Mouse (Mus musculus): ENCODE measurements around the gene Tbc1d5. TPM values are rescaled to one million over a fixed set of nuclear protein-coding genes. Genes with fewer than 3 reads are reported as not detected.

Tbc1d5 gene
- polyA plus RNA-seq, 1 experiment from 2014 or later = 11.3 TPM

DNA sequence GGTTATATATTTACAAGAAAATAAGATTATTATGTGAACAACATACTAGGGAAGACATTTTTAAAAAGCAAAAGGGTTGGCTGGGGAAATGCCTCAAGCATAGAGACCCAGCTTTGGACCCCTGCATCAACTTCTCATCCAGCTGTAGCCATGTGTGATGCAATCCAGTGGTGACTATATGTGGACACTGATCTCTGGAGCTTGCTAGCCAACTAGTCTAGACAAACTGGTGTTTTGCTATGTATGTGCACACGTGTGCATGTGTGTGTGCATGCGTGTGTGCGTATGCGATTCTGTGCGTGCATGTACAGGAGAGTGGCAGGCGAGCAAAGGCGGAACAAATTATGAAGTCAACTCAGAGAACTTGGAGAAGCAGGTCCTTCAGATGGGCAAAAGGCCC lies 414.8 kb downstream of the Tbc1d5 start:
- Histone ChIP-seq H3K4me2 (no peak overlapping the region), H3K36me3 (ENCODE audit: control insufficient read depth, insufficient read depth, low read length) (no peaks in the 10 kb centered on the region), H3K9ac (ENCODE audit: low read depth, low read length) (no peak overlapping the region), H3K4me1 (replicated peaks; ENCODE audit: control insufficient read depth, insufficient read depth, low read length) (0 out of 2 replicates have a peak, but pooled peaks cover 5% of the 10 kb centered on the region), H3K27ac (ENCODE audit: low read depth, low read length) (no peak overlapping the region), H3K9me3 (ENCODE audit: control insufficient read depth, low read length) (no peaks in the 10 kb centered on the region), H3K4me3 (ENCODE audit: low read depth, low read length) (no peak overlapping the region), H3K27me3 (replicated peaks; ENCODE audit: control insufficient read depth, insufficient read depth, low read length) (no peaks in the 10 kb centered on the region)
- 92% methylated on average over 7 of the region's 7 CpGs for WGBS
- ATAC-seq (replicated peaks; ENCODE audit: low FRiP score) (no peak), DNase-seq (ENCODE audit: low spot score) (no peak)

DNA sequence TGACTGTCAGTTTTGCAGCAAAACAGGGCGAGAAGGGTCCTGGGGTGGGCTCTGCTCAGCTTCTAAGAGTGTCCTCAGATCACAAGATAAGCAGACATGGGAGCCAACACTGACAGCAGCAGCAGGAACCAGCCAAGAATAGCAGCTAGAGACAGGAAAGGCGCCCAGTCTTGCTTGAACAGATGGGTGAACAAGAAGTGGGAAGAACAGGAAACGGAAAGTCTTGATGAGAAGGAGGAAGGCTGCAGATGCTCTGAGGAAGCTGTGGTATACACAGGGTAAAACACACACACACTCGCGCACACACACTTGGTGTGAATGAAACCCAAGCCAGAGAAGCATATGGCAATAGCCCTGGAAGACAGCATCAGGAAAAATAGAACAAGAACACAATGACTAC lies 415.7 kb downstream of the Tbc1d5 start:
- DNase-seq (ENCODE audit: low spot score) (no peak), ATAC-seq (replicated peaks; ENCODE audit: low FRiP score) (no peak)
- Histone ChIP-seq H3K9ac (ENCODE audit: low read depth, low read length) (no peak overlapping the region), H3K4me2 (no peak overlapping the region), H3K4me3 (ENCODE audit: low read depth, low read length) (no peak overlapping the region), H3K27me3 (replicated peaks; ENCODE audit: control insufficient read depth, insufficient read depth, low read length) (no peaks in the 10 kb centered on the region), H3K27ac (ENCODE audit: low read depth, low read length) (no peak overlapping the region), H3K9me3 (ENCODE audit: control insufficient read depth, low read length) (no peaks in the 10 kb centered on the region), H3K4me1 (replicated peaks; ENCODE audit: control insufficient read depth, insufficient read depth, low read length) (0 out of 2 replicates have a peak, but pooled peaks cover 5% of the 10 kb centered on the region), H3K36me3 (ENCODE audit: control insufficient read depth, insufficient read depth, low read length) (no peaks in the 10 kb centered on the region)
- 42% methylated on average over 5 of the region's 5 CpGs for WGBS

DNA sequence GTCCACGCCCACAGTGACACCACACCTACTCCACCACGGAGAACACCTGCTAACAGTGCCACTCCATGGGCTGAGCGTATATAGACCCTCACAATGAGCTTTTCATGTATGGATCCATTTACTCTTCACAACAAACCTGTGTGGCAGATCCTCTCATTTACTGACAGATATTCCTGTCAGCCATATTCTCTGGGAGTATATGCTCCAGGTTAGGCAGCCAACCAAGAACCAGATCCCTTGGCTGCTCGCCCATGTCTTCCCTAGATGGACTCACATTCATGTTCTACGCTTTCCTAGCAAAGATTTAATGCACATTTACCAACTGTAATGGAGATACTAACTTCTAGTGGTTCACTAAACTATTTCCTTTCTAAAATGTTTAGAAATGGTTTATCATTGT lies 416.9 kb downstream of the Tbc1d5 start:
- Histone ChIP-seq H3K4me1 (replicated peaks; ENCODE audit: control insufficient read depth, insufficient read depth, low read length) (0 out of 2 replicates have a peak, but pooled peaks cover 5% of the 10 kb centered on the region), H3K36me3 (ENCODE audit: control insufficient read depth, insufficient read depth, low read length) (no peaks in the 10 kb centered on the region), H3K9ac (ENCODE audit: low read depth, low read length) (no peak overlapping the region), H3K27ac (ENCODE audit: low read depth, low read length) (no peak overlapping the region), H3K4me2 (no peak overlapping the region), H3K9me3 (ENCODE audit: control insufficient read depth, low read length) (no peaks in the 10 kb centered on the region), H3K4me3 (ENCODE audit: low read depth, low read length) (no peak overlapping the region), H3K27me3 (replicated peaks; ENCODE audit: control insufficient read depth, insufficient read depth, low read length) (no peaks in the 10 kb centered on the region)
- 80% methylated on average over 5 of the region's 5 CpGs for WGBS
- ATAC-seq (replicated peaks; ENCODE audit: low FRiP score) (no peak), DNase-seq (ENCODE audit: low spot score) (no peak)

- ATAC-seq (replicated peaks; ENCODE audit: low FRiP score) (no peak), DNase-seq (ENCODE audit: low spot score) (no peak)
- WGBS = 64% methylated on average over 5 of the region's 5 CpGs
- no peaks in the 10 kb centered on the region for H3K9me3 ChIP-seq (ENCODE audit: control insufficient read depth, low read length)
- no peak overlapping the region for H3K4me2 ChIP-seq
- no peak overlapping the region for H3K4me3 ChIP-seq (ENCODE audit: low read depth, low read length)
- H3K36me3 ChIP-seq (ENCODE audit: control insufficient read depth, insufficient read depth, low read length) = no peaks in the 10 kb centered on the region
- H3K27me3 ChIP-seq (replicated peaks; ENCODE audit: control insufficient read depth, insufficient read depth, low read length) = no peaks in the 10 kb centered on the region
- H3K27ac ChIP-seq (ENCODE audit: low read depth, low read length) = no peak overlapping the region
- H3K9ac ChIP-seq (ENCODE audit: low read depth, low read length) = no peak overlapping the region
- 0 out of 2 replicates have a peak, but pooled peaks cover 5% of the 10 kb centered on the region for H3K4me1 ChIP-seq (replicated peaks; ENCODE audit: control insufficient read depth, insufficient read depth, low read length)
Observed at GRCm38 (mm10) chr17:50761082-50761481, 418.1 kb downstream of the Tbc1d5 start.

GRCm38 (mm10) chr17:50753356-50754138 lies 425.6 kb downstream of the Tbc1d5 start:
- Histone ChIP-seq H3K27me3 (replicated peaks; ENCODE audit: control insufficient read depth, insufficient read depth, low read length) (no peaks in the 10 kb centered on the region), H3K4me1 (replicated peaks; ENCODE audit: control insufficient read depth, insufficient read depth, low read length) (no peaks in the 10 kb centered on the region), H3K9me3 (ENCODE audit: control insufficient read depth, low read length) (no peaks in the 10 kb centered on the region), H3K27ac (ENCODE audit: low read depth, low read length) (no peak overlapping the region), H3K4me3 (ENCODE audit: low read depth, low read length) (no peak overlapping the region), H3K4me2 (no peak overlapping the region), H3K36me3 (ENCODE audit: control insufficient read depth, insufficient read depth, low read length) (no peaks in the 10 kb centered on the region), H3K9ac (ENCODE audit: low read depth, low read length) (no peak overlapping the region)
- DNase-seq (ENCODE audit: low spot score) = no peak
- WGBS = 58% methylated on average over 9 of the region's 9 CpGs
- ATAC-seq (replicated peaks; ENCODE audit: low FRiP score) = no peak

DNA sequence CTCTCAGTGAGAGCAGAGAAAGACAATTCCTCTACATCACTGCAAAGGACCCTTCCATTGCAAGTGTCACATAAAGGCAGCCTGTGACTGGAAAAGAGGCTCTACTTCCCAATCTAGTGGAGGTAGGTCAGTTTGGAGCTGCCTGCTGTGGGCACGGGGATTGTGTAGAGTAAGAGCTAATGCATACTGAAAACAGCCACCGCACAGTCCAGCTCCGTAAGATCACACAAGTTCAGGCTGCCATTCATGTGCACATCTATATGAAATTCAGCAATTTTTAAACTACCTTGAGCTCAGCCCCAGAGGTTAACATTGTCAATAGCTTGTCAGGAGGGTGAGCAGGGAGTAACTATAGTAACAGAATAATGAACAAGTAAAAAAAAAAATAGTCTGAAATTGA lies 426.4 kb downstream of the Tbc1d5 start:
- WGBS = 92% methylated on average over 3 of the region's 3 CpGs
- H3K9me3 ChIP-seq (ENCODE audit: control insufficient read depth, low read length) = no peaks in the 10 kb centered on the region
- H3K4me1 ChIP-seq (replicated peaks; ENCODE audit: control insufficient read depth, insufficient read depth, low read length) = no peaks in the 10 kb centered on the region
- H3K9ac ChIP-seq (ENCODE audit: low read depth, low read length) = no peak overlapping the region
- no peak overlapping the region for H3K4me3 ChIP-seq (ENCODE audit: low read depth, low read length)
- no peaks in the 10 kb centered on the region for H3K36me3 ChIP-seq (ENCODE audit: control insufficient read depth, insufficient read depth, low read length)
- DNase-seq (ENCODE audit: low spot score) = no peak
- no peak overlapping the region for H3K4me2 ChIP-seq
- no peaks in the 10 kb centered on the region for H3K27me3 ChIP-seq (replicated peaks; ENCODE audit: control insufficient read depth, insufficient read depth, low read length)
- no peak for ATAC-seq (replicated peaks; ENCODE audit: low FRiP score)
- H3K27ac ChIP-seq (ENCODE audit: low read depth, low read length) = no peak overlapping the region

DNA sequence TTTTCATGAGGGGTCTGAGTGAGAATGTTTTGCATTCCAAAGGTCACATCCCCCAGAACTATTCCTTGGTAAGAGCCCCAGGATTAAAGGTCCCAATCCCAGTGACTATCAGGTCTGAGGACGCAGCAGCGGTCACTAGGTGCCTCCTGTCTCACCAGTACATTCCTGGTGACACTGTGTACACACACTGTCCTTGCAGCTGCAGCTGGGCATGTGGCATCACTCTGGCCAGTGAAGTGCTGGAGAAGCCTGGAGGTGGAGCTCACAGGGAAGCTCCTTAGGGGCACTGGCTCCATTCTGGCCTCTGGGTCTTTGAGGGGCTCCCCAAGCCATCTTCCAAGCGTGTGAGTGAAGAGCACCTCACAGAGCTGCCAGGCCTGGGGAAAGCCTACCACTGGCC lies 427.2 kb downstream of the Tbc1d5 start:
- H3K27me3 ChIP-seq (replicated peaks; ENCODE audit: control insufficient read depth, insufficient read depth, low read length) = no peaks in the 10 kb centered on the region
- H3K4me2 ChIP-seq = no peak overlapping the region
- no peaks in the 10 kb centered on the region for H3K4me1 ChIP-seq (replicated peaks; ENCODE audit: control insufficient read depth, insufficient read depth, low read length)
- ATAC-seq (replicated peaks; ENCODE audit: low FRiP score) = no peak
- 83% methylated on average over 3 of the region's 3 CpGs for WGBS
- H3K27ac ChIP-seq (ENCODE audit: low read depth, low read length) = no peak overlapping the region
- no peaks in the 10 kb centered on the region for H3K9me3 ChIP-seq (ENCODE audit: control insufficient read depth, low read length)
- DNase-seq (ENCODE audit: low spot score) = no peak
- no peak overlapping the region for H3K4me3 ChIP-seq (ENCODE audit: low read depth, low read length)
- H3K36me3 ChIP-seq (ENCODE audit: control insufficient read depth, insufficient read depth, low read length) = no peaks in the 10 kb centered on the region
- H3K9ac ChIP-seq (ENCODE audit: low read depth, low read length) = no peak overlapping the region

DNA sequence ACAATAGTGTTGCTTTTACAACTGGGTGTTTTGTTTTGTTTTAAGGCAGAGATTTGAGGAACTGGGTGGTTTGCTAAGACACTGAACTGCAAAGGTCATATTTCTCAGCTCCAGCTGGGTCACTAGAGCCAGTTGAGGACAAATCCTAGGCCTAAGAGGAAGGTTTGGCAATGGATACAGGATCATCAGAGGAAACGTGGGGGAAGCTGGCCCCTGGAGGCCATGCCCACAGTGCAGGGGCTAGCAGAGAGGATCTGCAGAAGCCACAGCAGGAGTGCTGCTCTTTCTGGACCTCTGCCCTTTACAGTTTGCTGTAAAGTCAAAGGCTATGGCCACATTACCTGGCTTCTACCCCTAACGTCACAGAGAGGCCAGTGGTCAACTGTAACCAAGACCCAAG lies 428.3 kb downstream of the Tbc1d5 start:
- Histone ChIP-seq H3K9ac (ENCODE audit: low read depth, low read length) (no peak overlapping the region), H3K4me2 (no peak overlapping the region), H3K4me3 (ENCODE audit: low read depth, low read length) (no peak overlapping the region), H3K27me3 (replicated peaks; ENCODE audit: control insufficient read depth, insufficient read depth, low read length) (no peaks in the 10 kb centered on the region), H3K4me1 (replicated peaks; ENCODE audit: control insufficient read depth, insufficient read depth, low read length) (no peaks in the 10 kb centered on the region), H3K27ac (ENCODE audit: low read depth, low read length) (no peak overlapping the region), H3K36me3 (ENCODE audit: control insufficient read depth, insufficient read depth, low read length) (no peaks in the 10 kb centered on the region), H3K9me3 (ENCODE audit: control insufficient read depth, low read length) (no peaks in the 10 kb centered on the region)
- no peak for DNase-seq (ENCODE audit: low spot score)
- no peak for ATAC-seq (replicated peaks; ENCODE audit: low FRiP score)
- WGBS = 48% methylated on average over 2 of the region's 2 CpGs

DNA sequence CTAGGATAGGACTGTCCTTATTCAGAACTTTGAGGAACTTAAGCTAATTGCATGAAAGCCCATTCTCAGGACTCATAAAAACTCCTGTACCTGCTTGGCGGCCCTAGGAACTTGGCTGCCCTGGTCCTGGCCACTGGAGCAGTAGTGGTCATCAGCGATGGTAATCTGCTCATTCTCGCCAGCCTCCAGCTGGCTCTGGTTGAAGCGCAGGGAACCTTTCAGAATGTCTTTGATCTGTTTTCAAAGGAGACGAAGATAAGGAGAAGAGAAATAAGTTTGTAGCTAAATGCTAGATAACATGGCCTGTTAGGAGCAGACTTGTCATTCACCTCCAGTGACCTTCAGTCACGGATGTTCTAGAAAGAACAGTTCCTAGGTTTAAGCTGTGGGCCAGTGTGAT lies 437.8 kb downstream of the Tbc1d5 start:
- Histone ChIP-seq H3K9ac (ENCODE audit: low read depth, low read length) (no peak overlapping the region), H3K4me3 (ENCODE audit: low read depth, low read length) (no peak overlapping the region), H3K4me2 (no peak overlapping the region), H3K4me1 (replicated peaks; ENCODE audit: control insufficient read depth, insufficient read depth, low read length) (no peaks in the 10 kb centered on the region; the same call in 1 of the 2 replicates), H3K9me3 (ENCODE audit: control insufficient read depth, low read length) (no peaks in the 10 kb centered on the region), H3K36me3 (ENCODE audit: control insufficient read depth, insufficient read depth, low read length) (no peaks in the 10 kb centered on the region), H3K27ac (ENCODE audit: low read depth, low read length) (no peak overlapping the region), H3K27me3 (replicated peaks; ENCODE audit: control insufficient read depth, insufficient read depth, low read length) (no peaks in the 10 kb centered on the region)
- no peak for ATAC-seq (replicated peaks; ENCODE audit: low FRiP score)
- no peak for DNase-seq (ENCODE audit: low spot score)
- WGBS = 70% methylated on average over 6 of the region's 6 CpGs

All from liver, embryonic 11.5 days (tissue).